Mouse (Mus musculus) stomach, postnatal 0 days (tissue): ENCODE measurements around the gene Rnasek.

Experiments
- CTCF ChIP-seq: IDR thresholded peaks from 2 replicates; pipeline ENCODE4 v1.5.1; 2016; ENCODE audit warnings: antibody characterized with exemption, low read depth, mild to moderate bottlenecking, moderate library complexity
- EP300 ChIP-seq: optimal IDR thresholded peaks from 2 replicates; pipeline ENCODE3; 2016; ENCODE audit warnings: antibody characterized with exemption

DNA sequence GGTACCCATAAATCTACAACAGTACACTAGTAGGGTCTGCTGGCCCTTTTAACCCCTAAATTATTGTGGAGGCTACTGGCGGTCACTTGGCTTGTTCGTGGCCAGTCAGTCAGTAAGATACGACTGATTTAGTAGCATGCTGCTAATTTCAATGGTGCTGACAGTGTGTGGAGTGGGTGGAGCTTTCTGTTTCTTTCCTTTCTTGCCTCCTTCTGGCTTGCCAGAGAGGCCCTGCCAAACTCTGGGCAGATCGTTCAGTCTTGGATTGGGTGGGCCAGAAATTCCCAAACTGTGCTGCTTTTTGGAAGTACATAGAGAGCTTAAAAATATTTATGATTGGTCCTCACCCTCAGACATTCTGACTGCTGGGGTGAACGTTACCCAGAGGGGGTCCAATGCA lies 12.5 kb downstream of the Rnasek start:
- no peak for TF ChIP-seq CTCF
- TF ChIP-seq EP300, result no peak
